Mouse (Mus musculus): ENCODE measurements around the gene Pogz. TPM values are rescaled to one million over a fixed set of nuclear protein-coding genes. Genes with fewer than 3 reads are reported as not detected.
A peak's percentile ranks its signal among the peaks of the same experiment; 100 is the strongest.

Pogz gene
- polyA plus RNA-seq, 1 experiment = 18.3 TPM

- no peaks in the 10 kb centered on the region for H3K36me3 ChIP-seq (replicated peaks; ENCODE audit: low read length)
- no peak overlapping the region for H3K4me3 ChIP-seq (replicated peaks)
- no peak for TF ChIP-seq FLI1 (IDR thresholded peaks at IDR 0.05; ENCODE audit: low read length)
- TF ChIP-seq GATA1 (IDR thresholded peaks at IDR 0.05; ENCODE audit: borderline replicate concordance, low read length) = no peak
- H3K9me3 ChIP-seq = no peaks in the 10 kb centered on the region
- H3K27me3 ChIP-seq (replicated peaks) = peaks cover 11% of the 10 kb centered on the region
- peaks cover 7% of the 10 kb centered on the region for H3K4me1 ChIP-seq
Measured at GRCm38 (mm10) chr3:94808296-94808695, 29.1 kb upstream of the Pogz start.

- H3K4me1 ChIP-seq = peaks cover 7% of the 10 kb centered on the region
- H3K9me3 ChIP-seq = no peaks in the 10 kb centered on the region
- no peak for TF ChIP-seq GATA1 (IDR thresholded peaks at IDR 0.05; ENCODE audit: borderline replicate concordance, low read length)
- TF ChIP-seq FLI1 (IDR thresholded peaks at IDR 0.05; ENCODE audit: low read length) = no peak
- H3K36me3 ChIP-seq (replicated peaks; ENCODE audit: low read length) = no peaks in the 10 kb centered on the region
- peaks cover 13% of the 10 kb centered on the region for H3K27me3 ChIP-seq (replicated peaks)
- no peak overlapping the region for H3K4me3 ChIP-seq (replicated peaks)
Measured at GRCm38 (mm10) chr3:94811628-94812027, 25.7 kb upstream of the Pogz start.

GRCm38 (mm10) chr3:94813651-94814050 lies 23.7 kb upstream of the Pogz start:
- Histone ChIP-seq H3K36me3 (replicated peaks; ENCODE audit: low read length) (no peaks in the 10 kb centered on the region), H3K4me1 (peaks cover 7% of the 10 kb centered on the region), H3K4me3 (replicated peaks) (no peak overlapping the region), H3K27me3 (replicated peaks) (peaks cover 16% of the 10 kb centered on the region), H3K9me3 (no peaks in the 10 kb centered on the region)
- TF ChIP-seq FLI1 (IDR thresholded peaks at IDR 0.05; ENCODE audit: low read length) (no peak), GATA1 (IDR thresholded peaks at IDR 0.05; ENCODE audit: borderline replicate concordance, low read length) (no peak)

GRCm38 (mm10) chr3:94814063-94814462 lies 23.3 kb upstream of the Pogz start:
- no peaks in the 10 kb centered on the region for H3K36me3 ChIP-seq (replicated peaks; ENCODE audit: low read length)
- no peak for TF ChIP-seq GATA1 (IDR thresholded peaks at IDR 0.05; ENCODE audit: borderline replicate concordance, low read length)
- TF ChIP-seq FLI1 (IDR thresholded peaks at IDR 0.05; ENCODE audit: low read length) = no peak
- peaks cover 16% of the 10 kb centered on the region for H3K27me3 ChIP-seq (replicated peaks)
- H3K9me3 ChIP-seq = no peaks in the 10 kb centered on the region
- no peak overlapping the region for H3K4me3 ChIP-seq (replicated peaks)
- H3K4me1 ChIP-seq = peaks cover 7% of the 10 kb centered on the region

GRCm38 (mm10) chr3:94814663-94815062 lies 22.7 kb upstream of the Pogz start:
- Histone ChIP-seq H3K27me3 (replicated peaks) (peaks cover 16% of the 10 kb centered on the region), H3K36me3 (replicated peaks; ENCODE audit: low read length) (no peaks in the 10 kb centered on the region), H3K4me1 (peaks cover 7% of the 10 kb centered on the region), H3K4me3 (replicated peaks) (no peak overlapping the region), H3K9me3 (no peaks in the 10 kb centered on the region)
- TF ChIP-seq GATA1 (IDR thresholded peaks at IDR 0.05; ENCODE audit: borderline replicate concordance, low read length) (no peak), FLI1 (IDR thresholded peaks at IDR 0.05; ENCODE audit: low read length) (no peak)

- Histone ChIP-seq H3K4me1 (peaks cover 7% of the 10 kb centered on the region), H3K36me3 (replicated peaks; ENCODE audit: low read length) (no peaks in the 10 kb centered on the region)
- TF ChIP-seq GATA1 (IDR thresholded peaks at IDR 0.05; ENCODE audit: borderline replicate concordance, low read length) (no peak), FLI1 (IDR thresholded peaks at IDR 0.05; ENCODE audit: low read length) (no peak)
Measured at GRCm38 (mm10) chr3:94815603-94816002, 21.8 kb upstream of the Pogz start.

GRCm38 (mm10) chr3:94817731-94818130 lies 19.6 kb upstream of the Pogz start:
- Histone ChIP-seq H3K27me3 (replicated peaks) (peaks cover 19% of the 10 kb centered on the region), H3K4me1 (peaks cover 6% of the 10 kb centered on the region; the same call in 1 of the 2 replicates), H3K36me3 (replicated peaks; ENCODE audit: low read length) (no peaks in the 10 kb centered on the region), H3K9me3 (no peaks in the 10 kb centered on the region), H3K4me3 (replicated peaks) (no peak overlapping the region)
- no peak for TF ChIP-seq FLI1 (IDR thresholded peaks at IDR 0.05; ENCODE audit: low read length)
- no peak for TF ChIP-seq GATA1 (IDR thresholded peaks at IDR 0.05; ENCODE audit: borderline replicate concordance, low read length)

More at GRCm38 (mm10) chr3:94815603-94816002, 21.8 kb upstream of the Pogz start:
- Histone ChIP-seq H3K4me3 (replicated peaks) (no peak overlapping the region), H3K27me3 (replicated peaks) (peaks cover 17% of the 10 kb centered on the region), H3K9me3 (no peaks in the 10 kb centered on the region)

- H3K9me3 ChIP-seq = no peaks in the 10 kb centered on the region; the same call in 1 of the 2 replicates
- no peak for TF ChIP-seq FLI1 (IDR thresholded peaks at IDR 0.05; ENCODE audit: low read length)
- no peak for TF ChIP-seq GATA1 (IDR thresholded peaks at IDR 0.05; ENCODE audit: borderline replicate concordance, low read length)
- H3K4me1 ChIP-seq = peaks cover 6% of the 10 kb centered on the region; the same call in 1 of the 2 replicates
- H3K27me3 ChIP-seq (replicated peaks) = peaks cover 12% of the 10 kb centered on the region
- H3K36me3 ChIP-seq (replicated peaks; ENCODE audit: low read length) = no peaks in the 10 kb centered on the region
- no peak overlapping the region for H3K4me3 ChIP-seq (replicated peaks)
Measured at GRCm38 (mm10) chr3:94819452-94820425, 17.6 kb upstream of the Pogz start.

- H3K4me1 ChIP-seq = peaks cover 6% of the 10 kb centered on the region; the same call in 1 of the 2 replicates
- H3K27me3 ChIP-seq (replicated peaks) = peaks cover 9% of the 10 kb centered on the region
- H3K36me3 ChIP-seq (replicated peaks; ENCODE audit: low read length) = no peaks in the 10 kb centered on the region
- H3K9me3 ChIP-seq = no peaks in the 10 kb centered on the region; the same call in 1 of the 2 replicates
- peak overlapping the region; percentile 91 for H3K4me3 ChIP-seq (replicated peaks)
- TF ChIP-seq GATA1 (IDR thresholded peaks at IDR 0.05; ENCODE audit: borderline replicate concordance, low read length) (no peak), FLI1 (IDR thresholded peaks at IDR 0.05; ENCODE audit: low read length) (no peak)
Measured at GRCm38 (mm10) chr3:94821008-94821638, 16.2 kb upstream of the Pogz start.
